Mouse (Mus musculus): Measurements from ENCODE around the gene Uhrf2. TPM values are rescaled to one million over a fixed set of nuclear protein-coding genes. Genes with fewer than 3 reads are reported as not detected.

Uhrf2 gene
- polyA plus RNA-seq (2012; rRNA removed): 114 and 149 TPM in 2 replicates

DNA sequence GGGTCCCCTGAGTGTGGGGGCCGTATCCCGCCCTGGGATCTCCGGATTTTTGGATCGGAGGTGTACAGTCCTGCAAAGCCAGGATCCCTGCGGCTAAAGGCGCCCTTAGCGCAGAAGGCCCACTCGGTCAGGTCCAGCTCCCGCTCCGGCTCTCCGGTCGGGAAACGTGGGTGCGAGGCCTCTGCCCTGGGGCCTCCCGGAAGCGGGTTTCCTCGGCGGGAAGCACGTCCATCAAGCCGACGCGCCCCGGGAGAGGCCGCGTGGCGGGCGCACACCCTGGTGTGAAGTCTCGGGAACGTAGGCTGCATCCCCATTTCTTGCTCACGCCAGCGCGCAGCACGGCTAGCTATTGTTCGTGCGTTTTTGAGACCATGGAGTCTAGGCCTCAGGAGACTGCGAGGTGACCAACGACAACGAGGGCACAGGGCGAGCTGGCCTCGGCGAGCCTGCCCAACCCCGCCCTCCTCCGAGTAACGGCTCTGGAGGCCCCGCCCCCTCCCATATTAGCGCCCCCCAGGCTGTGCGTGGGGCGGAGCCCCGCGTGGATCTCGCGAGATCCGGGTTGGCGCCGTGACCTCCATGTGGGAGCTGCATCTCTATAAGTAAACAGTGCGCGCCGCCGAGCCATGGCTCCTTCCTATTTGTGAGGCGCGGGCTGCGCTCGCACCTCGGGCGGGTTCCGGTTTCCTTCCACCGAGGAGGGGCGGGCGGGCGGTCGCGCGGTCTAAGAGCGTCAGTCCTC is at the start of gene Uhrf2:
Gene Uhrf2, plus strand, starts transcription at position 620 of the 742 bp plus-strand sequence.

DNA sequence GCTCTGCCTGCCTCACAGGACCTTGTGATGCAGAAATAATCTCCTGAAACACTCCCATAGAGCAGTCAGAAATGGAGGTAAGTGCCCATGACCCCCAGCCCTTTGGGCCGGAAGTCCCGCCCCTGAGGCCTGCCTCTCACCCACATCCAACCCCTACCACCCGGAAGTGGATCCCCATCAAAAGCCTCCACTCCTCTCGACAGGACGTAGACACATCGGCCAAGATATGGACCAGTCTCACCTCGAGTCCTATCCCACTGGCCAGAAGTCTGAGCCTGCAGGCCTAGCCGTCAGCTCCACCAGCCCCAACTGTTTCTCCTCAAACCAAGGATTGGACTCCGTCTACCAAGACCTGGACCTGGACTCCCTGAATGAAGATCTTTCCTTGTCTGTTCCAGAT is 26.7 kb upstream of the Uhrf2 start, which contains the start of gene Trpd52l3:
Gene Trpd52l3, plus strand, starts transcription at position 170 of the 400 bp plus-strand sequence.

Other genes with a start within 250 kb of the Uhrf2 start
- 9.9 and 24.6 TPM in 2 replicates for gene 9930021J03Rik, start 224.5 kb upstream of the Uhrf2 start, polyA plus RNA-seq (2012; rRNA removed)
- gene Ranbp6, start 217.5 kb upstream of the Uhrf2 start, polyA plus RNA-seq (2012; rRNA removed): 15.5 and 16.6 TPM in 2 replicates
- 0.29 and 0.97 TPM in 2 replicates for gene Il33, start 105.4 kb upstream of the Uhrf2 start, polyA plus RNA-seq (2012; rRNA removed)
- gene Trpd52l3, start 26.7 kb upstream of the Uhrf2 start, polyA plus RNA-seq (2012; rRNA removed): not detected in 2 replicates
- gene Gldc, start 144.9 kb downstream of the Uhrf2 start, polyA plus RNA-seq (2012; rRNA removed): 18.0 and 27.0 TPM in 2 replicates
- gene Mbl2, start 202.4 kb downstream of the Uhrf2 start, polyA plus RNA-seq (2012; rRNA removed): not detected in 2 replicates